In genomic region chr11:75930911-75931678, GRCm38 (mm10) we compare ENCODE assay signal across 22 mouse cellular contexts. TPM values are rescaled to one million over a fixed set of nuclear protein-coding genes. Genes with fewer than 3 reads are reported as not detected.
DNase-seq lines count a peak whose midpoint lies in the region; ATAC-seq and TF ChIP-seq lines count a peak whose summit lies in the region.
"Had no signal": no experiment of that assay in that cellular context is flagged by ENCODE, and none has a peak within 500 bp of the region (broad histone marks: within the 10 kb centered on the region; RNA-seq: fewer than 3 reads in every experiment).

No protein-coding gene starts in this region.

- no peaks in the 10 kb centered on the region; the same call in none of the 2 replicates for H3K4me1 ChIP-seq in embryonic facial prominence, embryonic 11.5 days (ENCODE audit: control insufficient read depth, insufficient read depth, low read length)
- peaks cover 57% of the 10 kb centered on the region for H3K4me1 ChIP-seq in embryonic facial prominence, embryonic 10.5 days
- peaks cover 9% of the 10 kb centered on the region for H3K4me1 ChIP-seq in kidney, adult 2 months (ENCODE audit: control insufficient read depth, insufficient read depth, low read length)
- no peaks in the 10 kb centered on the region for H3K4me1 ChIP-seq in midbrain, embryonic 11.5 days (ENCODE audit: control insufficient read depth, insufficient read depth, low read length)
- H3K4me1 ChIP-seq in midbrain, embryonic 15.5 days = no peaks in the 10 kb centered on the region; the same call in 1 of the 2 replicates

- peak; percentile 64 for DNase-seq in embryonic facial prominence, embryonic 11.5 days (ENCODE audit: low spot score)
- DNase-seq in embryonic facial prominence, embryonic 10.5 days (ENCODE audit: low spot score) = no peak
- DNase-seq in kidney, adult 2 months = peak; percentile 41
- DNase-seq in kidney, adult 18-20 months = no peak
- DNase-seq in midbrain, embryonic 11.5 days (ENCODE audit: low spot score, missing footprints) = peak; percentile 66
- no peak for DNase-seq in right cerebral cortex, postnatal 10 days (ENCODE audit: low spot score in 2 of 2)
- DNase-seq: adrenal gland, postnatal 25 days; cerebellum, adult 11-12 months; cerebellum, postnatal 14 days; heart, postnatal 4 days; liver, postnatal 0 days; lung, postnatal 4 days; thymus, postnatal 14 days had no signal

- no peak for ATAC-seq in embryonic facial prominence, embryonic 11.5 days (replicated peaks; ENCODE audit: insufficient number of reproducible peaks, low FRiP score, low TSS enrichment, low read depth)
- ATAC-seq in midbrain, embryonic 11.5 days (ENCODE audit: low FRiP score) = no peak
- ATAC-seq in midbrain, embryonic 15.5 days (replicated peaks) = no peak
- ATAC-seq: CD4-positive, CD25-positive, alpha-beta regulatory T cell, adult 4 months; forebrain, embryonic 13.5 days; hindbrain, embryonic 16.5 days; liver, postnatal 0 days; Patski had no signal

- no peak overlapping the region for H3K4me3 ChIP-seq in embryonic facial prominence, embryonic 11.5 days (ENCODE audit: low read depth, low read length)
- H3K4me3 ChIP-seq in embryonic facial prominence, embryonic 10.5 days = no peak overlapping the region
- H3K4me3 ChIP-seq in kidney, adult 2 months (ENCODE audit: insufficient read depth, low read depth, low read length) = no peak overlapping the region
- H3K4me3 ChIP-seq in midbrain, embryonic 11.5 days (ENCODE audit: low read depth, low read length) = no peak overlapping the region
- no peak overlapping the region for H3K4me3 ChIP-seq in midbrain, embryonic 15.5 days
- H3K4me3 ChIP-seq: erythroblast, embryonic 14.5 days; forebrain, embryonic 13.5 days; midbrain, embryonic 10.5 days; neural tube, embryonic 12.5 days had no signal

- no peak overlapping the region for H3K27ac ChIP-seq in embryonic facial prominence, embryonic 11.5 days (replicated peaks; ENCODE audit: low read depth, low read length)
- H3K27ac ChIP-seq in embryonic facial prominence, embryonic 10.5 days (replicated peaks) = no peak overlapping the region
- H3K27ac ChIP-seq in kidney, adult 2 months (ENCODE audit: insufficient read depth, low read depth, low read length) = peak overlapping the region; percentile 12; the same call in 1 of the 2 replicates
- H3K27ac ChIP-seq in midbrain, embryonic 11.5 days (ENCODE audit: low read depth, low read length) = no peak overlapping the region
- H3K27ac ChIP-seq in midbrain, embryonic 15.5 days = no peak overlapping the region
- H3K27ac ChIP-seq: forebrain, embryonic 13.5 days; kidney, postnatal 0 days; midbrain, embryonic 10.5 days; neural tube, embryonic 12.5 days had no signal

- WGBS in embryonic facial prominence, embryonic 11.5 days = 28% methylated on average over 11 of the region's 11 CpGs
- 39% methylated on average over 11 of the region's 11 CpGs for WGBS in embryonic facial prominence, embryonic 10.5 days
- WGBS in kidney, adult 2 months = 45% methylated on average over 11 of the region's 11 CpGs
- 59% methylated on average over 11 of the region's 11 CpGs for WGBS in midbrain, embryonic 11.5 days
- WGBS in midbrain, embryonic 15.5 days = 63% methylated on average over 11 of the region's 11 CpGs

- no peaks in the 10 kb centered on the region for H3K36me3 ChIP-seq in embryonic facial prominence, embryonic 11.5 days (replicated peaks; ENCODE audit: control insufficient read depth, insufficient read depth, low read depth, low read length)
- no peaks in the 10 kb centered on the region for H3K36me3 ChIP-seq in embryonic facial prominence, embryonic 10.5 days (replicated peaks)
- H3K36me3 ChIP-seq in kidney, adult 2 months (ENCODE audit: control insufficient read depth, insufficient read depth, low read length) = no peaks in the 10 kb centered on the region
- H3K36me3 ChIP-seq in midbrain, embryonic 11.5 days (ENCODE audit: control insufficient read depth, insufficient read depth, low read length) = no peaks in the 10 kb centered on the region
- H3K36me3 ChIP-seq in midbrain, embryonic 15.5 days (replicated peaks) = no peaks in the 10 kb centered on the region
- H3K36me3 ChIP-seq: midbrain, embryonic 10.5 days; neural tube, embryonic 12.5 days had no signal

- no peaks in the 10 kb centered on the region for H3K9me3 ChIP-seq in embryonic facial prominence, embryonic 11.5 days (replicated peaks; ENCODE audit: control insufficient read depth, low read length)
- no peaks in the 10 kb centered on the region for H3K9me3 ChIP-seq in embryonic facial prominence, embryonic 10.5 days
- no peaks in the 10 kb centered on the region for H3K9me3 ChIP-seq in midbrain, embryonic 11.5 days (ENCODE audit: control insufficient read depth, low read length)
- no peaks in the 10 kb centered on the region for H3K9me3 ChIP-seq in midbrain, embryonic 15.5 days
- H3K9me3 ChIP-seq: forebrain, embryonic 13.5 days; midbrain, embryonic 10.5 days; neural tube, embryonic 12.5 days had no signal

- no peak overlapping the region for H3K4me2 ChIP-seq in embryonic facial prominence, embryonic 11.5 days (ENCODE audit: low read depth, low read length)
- H3K4me2 ChIP-seq in midbrain, embryonic 11.5 days = no peak overlapping the region
- no peak overlapping the region for H3K4me2 ChIP-seq in midbrain, embryonic 15.5 days
- H3K4me2 ChIP-seq: forebrain, embryonic 13.5 days; neural tube, embryonic 12.5 days had no signal

- no peak for TF ChIP-seq CTCF in kidney, adult 2 months (conservative IDR thresholded peaks at IDR 0.05; ENCODE audit: insufficient read depth, insufficient read length, low read depth, low read length)

- TF ChIP-seq POLR2A in kidney, adult 2 months (IDR thresholded peaks at IDR 0.05; ENCODE audit: low read depth, low read length) = no peak

- H3K27me3 ChIP-seq in embryonic facial prominence, embryonic 11.5 days (ENCODE audit: control insufficient read depth, insufficient read depth, low read length) = no peaks in the 10 kb centered on the region
- no peaks in the 10 kb centered on the region for H3K27me3 ChIP-seq in embryonic facial prominence, embryonic 10.5 days (replicated peaks; ENCODE audit: low read depth, poor library complexity, severe bottlenecking)
- no peaks in the 10 kb centered on the region for H3K27me3 ChIP-seq in kidney, adult 2 months (replicated peaks; ENCODE audit: control insufficient read depth, insufficient read depth, low read length)
- no peaks in the 10 kb centered on the region for H3K27me3 ChIP-seq in midbrain, embryonic 11.5 days (ENCODE audit: control insufficient read depth, insufficient read depth, low read length)
- no peaks in the 10 kb centered on the region for H3K27me3 ChIP-seq in midbrain, embryonic 15.5 days (replicated peaks)
- H3K27me3 ChIP-seq: forebrain, embryonic 13.5 days; neural tube, embryonic 12.5 days; Patski had no signal

- no peak overlapping the region for H3K9ac ChIP-seq in embryonic facial prominence, embryonic 11.5 days (replicated peaks; ENCODE audit: low read length)
- H3K9ac ChIP-seq in midbrain, embryonic 11.5 days (ENCODE audit: low read length) = no peak overlapping the region
- H3K9ac ChIP-seq in midbrain, embryonic 15.5 days = no peak overlapping the region
- H3K9ac ChIP-seq: forebrain, embryonic 13.5 days; liver, postnatal 0 days; neural tube, embryonic 12.5 days had no signal

RNA-seq across cellular contexts. Expression of gene Rph3al, which starts 7.1 kb away (rescaled TPM):
- 2.7 and 3.6 TPM in 2 replicates for polyA plus RNA-seq in embryonic facial prominence, embryonic 11.5 days (2014; fragmentation: Nextera tagmentation; extraction: Ambion mirVana)
- 2.2 and 3.5 TPM in 2 replicates for polyA plus RNA-seq in embryonic facial prominence, embryonic 10.5 days (2016; fragmentation: Nextera tagmentation; extraction: Ambion mirVana)
- polyA plus RNA-seq in kidney, adult 2 months (2012; rRNA removed) = 11.9 and 12.6 TPM in 2 replicates
- 0.66 and 1.1 TPM in 2 replicates for polyA plus RNA-seq in midbrain, embryonic 11.5 days (2014; fragmentation: Nextera tagmentation; extraction: Ambion mirVana)
- polyA plus RNA-seq in midbrain, embryonic 15.5 days (2015; fragmentation: Nextera tagmentation; extraction: Ambion mirVana) = 3.2 and 3.8 TPM in 2 replicates
- polyA plus RNA-seq: erythroblast, embryonic 14.5 days had no signal

Comparison
In these comparisons a context has a peak if more than half of its experiments do, and no peak if none do; other contexts are left out.
1. DNase-seq: peak in embryonic facial prominence, embryonic 11.5 days (single experiment), kidney, adult 2 months (single experiment) and midbrain, embryonic 11.5 days (single experiment); none in embryonic facial prominence, embryonic 10.5 days (single experiment), kidney, adult 18-20 months (single experiment) and right cerebral cortex, postnatal 10 days (0 of 2).